Mouse (Mus musculus) right cerebral cortex, postnatal 25 days (tissue): ENCODE data around the gene Gm3047.
"Not testable (repeated sequence)": the region's sequence is repeated elsewhere in the genome, so short reads cannot be mapped to it uniquely, and the experiment has no call there.

Experiments used
- DNase-seq: peaks from one replicate; pipeline ENCODE4 v3.0.0; 2022

The Gm3047 gene

DNA sequence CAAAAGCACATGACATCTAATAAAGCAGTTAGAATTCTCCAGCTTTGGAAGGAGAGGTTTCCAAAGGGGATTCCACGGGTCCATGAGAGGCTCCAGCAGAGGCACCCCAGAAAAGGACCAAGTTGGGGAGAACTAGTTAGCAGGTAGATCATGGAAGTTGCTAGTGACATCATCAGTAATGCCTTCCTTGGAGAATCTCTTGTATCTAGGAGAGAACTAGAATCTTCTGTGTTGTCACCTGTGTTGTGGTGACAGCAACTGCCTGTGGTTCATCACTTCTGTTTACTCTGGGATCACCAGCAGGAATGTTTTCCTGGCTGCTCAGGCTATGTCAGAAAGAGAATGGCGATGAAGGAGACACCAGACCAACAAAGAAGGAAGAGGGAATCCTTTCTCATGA, at the start of gene Gm3047:
Gene Gm3047 (plus strand): TSS at position 301 of the 400 bp plus-strand sequence.
- not testable (repeated sequence) for DNase-seq
